Mouse (Mus musculus): ENCODE measurements at regions not wholly inside any gene's neighbourhood (a gene's known extent, or its start where the extent isn't known, plus 50 kb on each side); places are given as distances from the start of the nearest gene placed in this dataset.

DNA sequence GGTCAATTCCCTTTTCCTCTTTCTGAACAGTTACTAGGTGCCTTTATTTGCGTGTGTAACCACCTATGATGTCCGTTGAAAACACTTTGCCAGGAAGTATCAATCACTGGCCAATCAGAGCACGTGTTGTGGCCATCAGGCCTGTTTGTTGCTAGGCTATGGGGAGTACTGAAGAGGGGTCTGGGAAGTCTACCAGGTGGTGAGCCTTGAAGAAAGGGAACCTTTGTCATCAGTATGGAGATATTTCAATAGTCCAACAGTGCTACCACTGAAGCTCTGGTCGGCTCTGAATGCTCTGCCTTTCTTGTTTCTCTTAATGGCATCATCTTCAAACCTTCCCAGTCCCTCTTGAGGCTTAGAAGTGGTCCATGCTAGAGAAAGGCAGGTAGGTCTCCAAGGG lies 124.6 kb upstream of the Bcor start:
- Histone ChIP-seq H3K27ac (ENCODE audit: control insufficient read depth, insufficient read depth, low read length) (no peak overlapping the region), H3K4me3 (ENCODE audit: control insufficient read depth, insufficient read depth, low read length) (no peak overlapping the region), H3K36me3 (ENCODE audit: control insufficient read depth, insufficient read depth, low read length) (no peaks in the 10 kb centered on the region), H3K4me1 (replicated peaks; ENCODE audit: control insufficient read depth, insufficient read depth, low read length) (no peaks in the 10 kb centered on the region), H3K27me3 (ENCODE audit: control insufficient read depth, insufficient read depth, low read length) (no peaks in the 10 kb centered on the region)
- WGBS = 84% methylated on average over 4 of the region's 4 CpGs
- no peak for DNase-seq
- TF ChIP-seq POLR2A (IDR thresholded peaks at IDR 0.05; ENCODE audit: control insufficient read depth, extremely low read depth, insufficient read depth, low read length, poor library complexity) = no peak
- no peak for TF ChIP-seq CTCF (IDR thresholded peaks at IDR 0.05; ENCODE audit: borderline replicate concordance, control insufficient read depth, extremely low read depth, insufficient read depth, low read length, poor library complexity)

DNA sequence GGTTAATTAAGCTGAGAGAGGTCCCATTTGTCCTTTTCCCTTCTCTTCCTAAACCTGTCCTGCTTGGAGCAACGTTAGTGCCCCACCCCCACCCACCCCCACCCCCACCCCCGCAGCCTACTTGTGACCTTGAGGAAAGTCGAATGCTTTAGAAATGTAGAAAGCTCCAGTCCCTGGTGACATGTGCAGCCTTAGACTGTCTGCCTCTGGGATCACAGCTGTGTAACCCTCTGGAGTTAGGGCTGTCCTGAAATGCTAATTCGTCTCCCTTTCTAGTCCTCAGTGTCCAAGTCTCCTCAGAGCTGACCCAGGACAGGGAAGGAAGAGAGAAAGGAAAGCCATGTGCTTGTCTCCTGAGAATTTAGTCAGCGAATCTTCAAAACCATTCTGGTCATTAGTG lies 125.0 kb upstream of the Bcor start:
- no peak overlapping the region for H3K4me3 ChIP-seq (ENCODE audit: control insufficient read depth, insufficient read depth, low read length)
- WGBS = 77% methylated on average over 5 of the region's 5 CpGs

DNA sequence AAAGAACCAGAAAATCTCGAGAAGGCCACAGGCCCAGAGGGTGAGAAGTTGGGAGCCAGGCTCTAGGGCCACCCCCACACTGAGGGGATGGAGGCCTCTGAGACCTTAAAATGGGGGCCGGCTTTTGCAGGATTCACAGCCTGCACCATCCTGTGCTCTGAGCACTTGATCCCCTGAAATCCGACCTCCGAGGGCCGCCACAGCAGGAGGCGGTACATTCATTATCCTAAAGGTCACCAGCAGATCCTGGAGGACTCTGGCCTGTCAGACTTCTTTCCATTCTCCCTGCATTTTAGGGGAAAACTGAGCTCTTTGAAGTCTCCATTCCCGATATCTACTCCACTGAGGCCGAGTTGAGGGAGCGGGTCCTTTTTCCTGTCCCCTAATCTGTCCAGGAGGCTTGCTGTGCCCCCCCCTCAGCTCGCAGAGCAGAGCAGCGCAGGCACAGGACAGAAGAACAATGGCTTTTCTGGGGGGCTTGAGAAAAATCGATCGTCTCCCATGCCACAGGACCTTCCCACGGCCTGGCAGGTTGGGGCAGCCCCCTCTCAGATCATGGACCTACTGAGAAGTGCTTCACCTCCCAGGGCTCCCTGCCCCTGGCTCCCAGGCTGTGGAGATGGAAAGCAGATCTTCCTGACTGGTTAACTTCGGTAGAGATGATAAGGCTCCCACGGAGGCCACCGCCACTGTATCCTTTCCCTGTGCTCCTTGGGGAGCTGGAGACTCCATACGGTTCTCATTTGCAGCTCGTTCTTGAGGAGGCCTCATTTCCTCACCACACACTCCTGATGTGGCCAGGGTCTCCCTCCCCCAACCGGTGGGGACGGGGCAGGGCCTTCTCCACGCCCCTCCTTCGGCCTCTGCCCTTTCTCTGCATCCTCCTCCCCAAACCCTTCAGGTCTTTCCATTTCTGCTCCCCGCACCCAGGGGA lies 126.1 kb upstream of the Bcor start:
- no peak for DNase-seq
- Histone ChIP-seq H3K4me1 (replicated peaks; ENCODE audit: control insufficient read depth, insufficient read depth, low read length) (no peaks in the 10 kb centered on the region), H3K27ac (ENCODE audit: control insufficient read depth, insufficient read depth, low read length) (no peak overlapping the region), H3K4me3 (ENCODE audit: control insufficient read depth, insufficient read depth, low read length) (no peak overlapping the region), H3K27me3 (ENCODE audit: control insufficient read depth, insufficient read depth, low read length) (no peaks in the 10 kb centered on the region), H3K36me3 (ENCODE audit: control insufficient read depth, insufficient read depth, low read length) (no peaks in the 10 kb centered on the region)
- WGBS = 91% methylated on average over 22 of the region's 24 CpGs
- TF ChIP-seq CTCF (IDR thresholded peaks at IDR 0.05; ENCODE audit: borderline replicate concordance, control insufficient read depth, extremely low read depth, insufficient read depth, low read length, poor library complexity) = no peak
- no peak for TF ChIP-seq POLR2A (IDR thresholded peaks at IDR 0.05; ENCODE audit: control insufficient read depth, extremely low read depth, insufficient read depth, low read length, poor library complexity)

More for the DNA sequence above, 125.0 kb upstream of the Bcor start:
- DNase-seq = no peak
- Histone ChIP-seq H3K27me3 (ENCODE audit: control insufficient read depth, insufficient read depth, low read length) (no peaks in the 10 kb centered on the region), H3K36me3 (ENCODE audit: control insufficient read depth, insufficient read depth, low read length) (no peaks in the 10 kb centered on the region), H3K4me1 (replicated peaks; ENCODE audit: control insufficient read depth, insufficient read depth, low read length) (no peaks in the 10 kb centered on the region), H3K27ac (ENCODE audit: control insufficient read depth, insufficient read depth, low read length) (no peak overlapping the region)
- TF ChIP-seq POLR2A (IDR thresholded peaks at IDR 0.05; ENCODE audit: control insufficient read depth, extremely low read depth, insufficient read depth, low read length, poor library complexity) (no peak), CTCF (IDR thresholded peaks at IDR 0.05; ENCODE audit: borderline replicate concordance, control insufficient read depth, extremely low read depth, insufficient read depth, low read length, poor library complexity) (no peak)

DNA sequence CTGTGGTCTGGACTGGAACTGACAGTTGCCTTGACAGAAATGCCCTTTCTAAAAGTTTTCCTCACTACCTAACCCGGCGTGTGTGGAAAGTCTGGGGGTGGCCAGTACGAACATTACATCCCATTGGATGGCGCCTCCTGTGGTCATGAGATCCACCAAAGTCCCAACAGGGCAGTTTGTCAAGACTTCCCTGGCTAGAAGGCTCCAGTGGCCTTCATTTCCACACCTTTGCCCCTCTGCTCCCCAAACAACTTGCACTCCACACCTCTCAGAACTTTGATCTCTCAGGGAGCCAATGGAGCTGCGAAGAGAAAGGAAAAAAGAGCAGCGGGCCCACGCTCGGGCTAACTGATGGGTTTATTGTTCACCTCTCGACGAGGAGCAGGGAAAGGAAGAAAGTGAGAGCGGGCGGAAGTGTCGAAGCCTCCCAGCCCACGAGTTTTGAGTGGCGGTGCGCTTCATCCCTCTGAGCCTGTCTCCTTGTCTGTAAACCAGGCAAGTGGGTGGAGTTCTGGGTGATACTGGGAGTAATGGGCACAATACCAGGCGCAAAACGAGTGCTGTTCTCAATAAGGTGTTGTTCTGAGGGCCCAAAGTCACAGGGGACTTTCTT lies 126.9 kb upstream of the Bcor start:
- Histone ChIP-seq H3K36me3 (ENCODE audit: control insufficient read depth, insufficient read depth, low read length) (no peaks in the 10 kb centered on the region), H3K27me3 (ENCODE audit: control insufficient read depth, insufficient read depth, low read length) (no peaks in the 10 kb centered on the region), H3K4me1 (replicated peaks; ENCODE audit: control insufficient read depth, insufficient read depth, low read length) (no peaks in the 10 kb centered on the region), H3K4me3 (ENCODE audit: control insufficient read depth, insufficient read depth, low read length) (no peak overlapping the region), H3K27ac (ENCODE audit: control insufficient read depth, insufficient read depth, low read length) (no peak overlapping the region)
- TF ChIP-seq POLR2A (IDR thresholded peaks at IDR 0.05; ENCODE audit: control insufficient read depth, extremely low read depth, insufficient read depth, low read length, poor library complexity) (no peak), CTCF (IDR thresholded peaks at IDR 0.05; ENCODE audit: borderline replicate concordance, control insufficient read depth, extremely low read depth, insufficient read depth, low read length, poor library complexity) (no peak)
- no peak for DNase-seq
- 84% methylated on average over 18 of the region's 18 CpGs for WGBS

DNA sequence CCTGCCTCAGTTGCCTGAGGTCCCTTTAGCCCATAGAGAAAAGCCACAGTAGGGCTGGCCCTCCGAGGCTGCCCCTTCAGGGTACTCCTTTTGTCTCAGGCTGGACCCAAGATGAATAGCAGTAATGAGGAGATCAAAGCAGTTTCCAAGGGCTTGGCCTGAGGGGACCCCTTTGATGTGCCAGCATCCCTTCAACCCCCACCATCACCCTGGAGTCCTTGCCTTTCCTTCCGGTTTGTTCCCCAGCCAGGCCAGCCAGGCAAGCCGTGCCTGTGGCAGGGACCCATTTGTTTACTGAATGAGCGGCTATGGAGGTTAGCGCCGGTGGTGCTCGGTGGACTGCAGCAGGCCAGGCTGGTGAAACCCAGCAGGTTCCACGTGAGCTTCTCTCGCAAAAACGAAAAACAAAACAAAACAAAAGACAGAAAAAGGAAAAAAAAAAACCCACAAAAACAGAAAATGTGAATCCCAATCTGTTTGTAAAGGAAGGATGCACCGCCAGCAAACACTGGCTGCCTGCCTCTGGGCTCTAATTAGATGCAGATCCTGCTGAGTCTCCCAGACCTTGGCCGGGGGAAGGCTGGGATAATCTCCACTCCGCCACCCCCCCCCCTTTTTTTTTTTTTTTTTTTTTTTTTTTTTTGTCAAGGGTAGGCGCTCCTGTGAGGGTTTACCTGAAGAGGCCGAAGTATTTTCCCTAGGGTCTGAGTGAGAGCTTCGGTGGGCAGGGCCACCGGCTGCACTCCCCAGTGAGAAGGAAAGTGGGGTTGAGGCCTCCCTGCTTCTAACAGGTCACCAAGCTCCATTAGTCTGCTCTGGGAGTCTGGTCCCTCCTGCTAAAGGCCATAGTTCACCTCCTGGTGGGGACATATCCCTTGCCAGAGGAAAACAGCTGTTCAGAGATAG lies 127.8 kb upstream of the Bcor start:
- TF ChIP-seq POLR2A (IDR thresholded peaks at IDR 0.05; ENCODE audit: control insufficient read depth, extremely low read depth, insufficient read depth, low read length, poor library complexity) (no peak), CTCF (IDR thresholded peaks at IDR 0.05; ENCODE audit: borderline replicate concordance, control insufficient read depth, extremely low read depth, insufficient read depth, low read length, poor library complexity) (no peak)
- Histone ChIP-seq H3K27ac (ENCODE audit: control insufficient read depth, insufficient read depth, low read length) (no peak overlapping the region), H3K36me3 (ENCODE audit: control insufficient read depth, insufficient read depth, low read length) (no peaks in the 10 kb centered on the region), H3K4me3 (ENCODE audit: control insufficient read depth, insufficient read depth, low read length) (no peak overlapping the region), H3K27me3 (ENCODE audit: control insufficient read depth, insufficient read depth, low read length) (no peaks in the 10 kb centered on the region), H3K4me1 (replicated peaks; ENCODE audit: control insufficient read depth, insufficient read depth, low read length) (no peaks in the 10 kb centered on the region)
- WGBS = 91% methylated on average over 17 of the region's 17 CpGs
- DNase-seq = no peak

DNA sequence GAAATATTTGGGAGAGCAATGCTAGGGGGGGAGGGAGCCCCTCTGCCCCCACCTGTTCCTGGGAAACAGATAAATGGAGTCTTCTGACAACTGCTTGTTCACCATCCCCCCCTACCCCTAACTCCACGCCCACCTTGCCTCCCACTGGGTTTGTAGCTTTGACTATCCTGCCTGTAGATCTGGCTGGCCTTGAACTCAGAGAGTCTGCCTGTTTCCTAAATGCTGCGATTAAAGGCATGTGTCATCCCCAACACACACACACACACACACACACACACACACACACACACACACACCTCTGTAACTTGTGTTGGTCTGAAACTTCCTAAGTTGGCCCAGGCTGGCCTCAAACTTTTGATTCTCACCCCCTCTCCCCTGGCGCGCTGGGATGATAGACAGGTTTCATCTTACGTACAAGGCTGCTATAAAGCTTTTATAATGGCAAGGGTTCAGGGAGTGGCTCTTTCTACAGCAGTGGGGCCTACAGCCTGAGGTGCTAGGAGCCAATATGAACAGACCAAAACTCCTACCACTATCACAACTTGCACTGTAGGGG lies 128.5 kb upstream of the Bcor start:
- no peaks in the 10 kb centered on the region for H3K4me1 ChIP-seq (replicated peaks; ENCODE audit: control insufficient read depth, insufficient read depth, low read length)
- TF ChIP-seq CTCF (IDR thresholded peaks at IDR 0.05; ENCODE audit: borderline replicate concordance, control insufficient read depth, extremely low read depth, insufficient read depth, low read length, poor library complexity) (no peak), POLR2A (IDR thresholded peaks at IDR 0.05; ENCODE audit: control insufficient read depth, extremely low read depth, insufficient read depth, low read length, poor library complexity) (no peak)
- H3K27ac ChIP-seq (ENCODE audit: control insufficient read depth, insufficient read depth, low read length) = no peak overlapping the region
- WGBS = 97% methylated on average over 5 of the region's 5 CpGs
- H3K4me3 ChIP-seq (ENCODE audit: control insufficient read depth, insufficient read depth, low read length) = no peak overlapping the region
- no peaks in the 10 kb centered on the region for H3K27me3 ChIP-seq (ENCODE audit: control insufficient read depth, insufficient read depth, low read length)
- no peaks in the 10 kb centered on the region for H3K36me3 ChIP-seq (ENCODE audit: control insufficient read depth, insufficient read depth, low read length)
- no peak for DNase-seq

Measured in thymus, adult 2 months (tissue).